Comparison of ENCODE assay signal across 8 mouse cellular contexts in the genomic region with DNA sequence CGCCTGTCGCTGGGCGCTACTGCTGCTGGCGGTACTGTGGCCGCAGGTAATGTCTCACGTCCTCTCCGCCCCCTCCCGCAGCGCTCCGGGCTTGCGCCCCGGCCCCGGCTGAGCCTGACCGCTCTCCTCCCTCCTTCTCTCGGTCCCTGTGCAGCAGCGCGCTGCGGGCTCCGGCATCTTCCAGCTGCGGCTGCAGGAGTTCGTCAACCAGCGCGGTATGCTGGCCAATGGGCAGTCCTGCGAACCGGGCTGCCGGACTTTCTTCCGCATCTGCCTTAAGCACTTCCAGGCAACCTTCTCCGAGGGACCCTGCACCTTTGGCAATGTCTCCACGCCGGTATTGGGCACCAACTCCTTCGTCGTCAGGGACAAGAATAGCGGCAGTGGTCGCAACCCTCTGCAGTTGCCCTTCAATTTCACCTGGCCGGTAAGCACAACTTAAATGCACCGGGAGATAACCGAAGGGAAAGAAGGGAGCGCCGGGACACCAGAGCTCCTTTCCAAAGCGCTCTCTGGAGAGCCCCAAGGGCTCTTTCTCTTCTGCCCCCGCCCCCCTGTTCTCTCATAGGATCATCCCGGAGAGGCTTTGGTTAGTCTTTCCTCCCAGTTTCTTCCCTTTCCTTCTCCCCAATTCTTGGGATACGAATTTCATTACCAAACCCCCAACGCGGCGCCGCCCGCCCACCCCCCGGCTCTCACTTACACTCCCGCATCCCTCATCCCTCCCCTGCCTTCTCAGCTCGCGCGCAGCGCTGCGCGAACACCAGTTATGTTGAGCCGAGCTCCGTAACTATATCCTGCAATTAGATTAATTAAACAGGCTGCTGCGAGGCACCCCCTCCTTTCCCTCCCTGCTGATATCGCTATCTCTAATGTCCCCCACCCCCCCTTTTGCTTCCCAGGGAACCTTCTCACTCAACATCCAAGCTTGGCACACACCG. TPM values are rescaled to one million over a fixed set of nuclear protein-coding genes. Genes with fewer than 3 reads are reported as not detected.
DNase-seq lines count a peak whose midpoint lies in the region; ATAC-seq and TF ChIP-seq lines count a peak whose summit lies in the region.

No protein-coding gene starts in this region.

- DNase-seq in lung, embryonic 14.5 days: peak; percentile 56
- no peak for DNase-seq in lung, postnatal 10 days
- DNase-seq in heart, postnatal 4 days: peak; percentile 39
- DNase-seq in liver, embryonic 14.5 days (ENCODE audit: low read depth in 3 of 3, low spot score in 3 of 3): no peak
- peak; percentile 33 for DNase-seq in yolk sac, embryonic 10.5 days (ENCODE audit: low spot score)
- no peak for DNase-seq in natural killer cell, adult 2 months (ENCODE audit: low spot score in 2 of 2)
- no peak for DNase-seq in right cerebral cortex, postnatal 14 days

- no peak for TF ChIP-seq EP300 in liver, embryonic 14.5 days (IDR thresholded peaks at IDR 0.05; ENCODE audit: low read depth)

- TF ChIP-seq POLR2A in cortical plate, adult 2 months (IDR thresholded peaks at IDR 0.05; ENCODE audit: extremely low read depth, insufficient read depth, low read length): no peak

- H3K4me2 ChIP-seq in lung, embryonic 14.5 days: peak overlapping the region; percentile 92
- peak overlapping the region; percentile 58 for H3K4me2 ChIP-seq in liver, embryonic 14.5 days (ENCODE audit: low read depth)

- H3K4me1 ChIP-seq in lung, embryonic 14.5 days (ENCODE audit: insufficient read depth): peaks cover 29% of the 10 kb centered on the region
- no peaks in the 10 kb centered on the region for H3K4me1 ChIP-seq in cortical plate, adult 2 months (ENCODE audit: control insufficient read depth, insufficient read depth, low read length)
- peaks cover 10 to 15% of the 10 kb centered on the region in 2 experiments for H3K4me1 ChIP-seq in liver, embryonic 14.5 days (replicated peaks; ENCODE audit: control insufficient read depth in 2 of 2, insufficient read depth in 2 of 2, low read length in 1 of 2)

- H3K9me3 ChIP-seq in lung, embryonic 14.5 days (ENCODE audit: low read depth, low read length): no peaks in the 10 kb centered on the region
- no peaks in the 10 kb centered on the region for H3K9me3 ChIP-seq in liver, embryonic 14.5 days (ENCODE audit: control insufficient read depth, low read length)

- H3K27ac ChIP-seq in lung, embryonic 14.5 days (ENCODE audit: low read depth): peak overlapping the region; percentile 63; the same call in 1 of the 2 replicates
- no peak overlapping the region for H3K27ac ChIP-seq in cortical plate, adult 2 months (ENCODE audit: insufficient read depth, low read length)
- no peak overlapping the region for H3K27ac ChIP-seq in liver, embryonic 14.5 days

- under 1% methylated on average over 61 of the region's 61 CpGs for WGBS in lung, embryonic 14.5 days
- WGBS in liver, embryonic 14.5 days (ENCODE audit: insufficient replicate concordance): 1% methylated on average over 61 of the region's 61 CpGs

- peak overlapping the region; percentile 57 for H3K4me3 ChIP-seq in lung, embryonic 14.5 days (ENCODE audit: low read depth, low read length)
- peak overlapping the region; percentile 59 for H3K4me3 ChIP-seq in cortical plate, adult 2 months (ENCODE audit: insufficient read depth, low read length)
- peak overlapping the region; percentile 25 to 47 for H3K4me3 ChIP-seq in liver, embryonic 14.5 days (ENCODE audit: insufficient read depth in 1 of 2, low read depth in 2 of 2, low read length in 2 of 2)

- H3K27me3 ChIP-seq in lung, embryonic 14.5 days (ENCODE audit: insufficient read depth, low read length): peaks cover 81% of the 10 kb centered on the region
- H3K27me3 ChIP-seq in liver, embryonic 14.5 days (ENCODE audit: control insufficient read depth, insufficient read depth, low read length): peaks cover 85% of the 10 kb centered on the region

- peak; percentile 13; the same call in 1 of the 2 replicates for ATAC-seq in lung, embryonic 14.5 days (ENCODE audit: insufficient read depth)
- no peak for ATAC-seq in liver, embryonic 14.5 days (ENCODE audit: insufficient read depth)

- H3K9ac ChIP-seq in lung, embryonic 14.5 days: peak overlapping the region; percentile 45
- no peak overlapping the region for H3K9ac ChIP-seq in liver, embryonic 14.5 days (replicated peaks)

- H3K36me3 ChIP-seq in lung, embryonic 14.5 days (ENCODE audit: insufficient read depth): peaks cover 9% of the 10 kb centered on the region
- H3K36me3 ChIP-seq in liver, embryonic 14.5 days (replicated peaks; ENCODE audit: control insufficient read depth, insufficient read depth, low read depth): no peaks in the 10 kb centered on the region

- no peak for TF ChIP-seq CTCF in lung, embryonic 14.5 days (IDR thresholded peaks at IDR 0.05; ENCODE audit: low read depth)
- no peak for TF ChIP-seq CTCF in cortical plate, adult 2 months (IDR thresholded peaks at IDR 0.05; ENCODE audit: extremely low read depth, insufficient read depth, low read length)
- no peak for TF ChIP-seq CTCF in liver, embryonic 14.5 days (IDR thresholded peaks at IDR 0.05; ENCODE audit: low read depth)

RNA-seq across cellular contexts. Expression of a gene that starts 0.8 kb away (rescaled TPM):
- polyA plus RNA-seq in lung, embryonic 14.5 days (2014; fragmentation: Nextera tagmentation; extraction: Ambion mirVana): 8.1 and 10.0 TPM in 2 replicates
- 2.9 and 3.3 TPM in 2 replicates for polyA plus RNA-seq in cortical plate, adult 2 months (2012; rRNA removed)
- 10 to 100 TPM; 19.7 to 20.8 TPM for total RNA-seq in heart, postnatal 4 days (2021)
- polyA plus RNA-seq in liver, embryonic 14.5 days (2012; rRNA removed): 1.3 and 1.4 TPM in 2 replicates
- 0.83 and 0.86 TPM in 2 replicates for polyA plus RNA-seq in liver, embryonic 14.5 days (2014; fragmentation: Nextera tagmentation; extraction: Ambion mirVana)

RNA-seq across cellular contexts. Expression of a gene that starts 24.6 kb away (rescaled TPM):
- polyA plus RNA-seq in lung, embryonic 14.5 days (2014; fragmentation: Nextera tagmentation; extraction: Ambion mirVana): 0.64 and 0.70 TPM in 2 replicates
- 7.9 and 8.3 TPM in 2 replicates for polyA plus RNA-seq in cortical plate, adult 2 months (2012; rRNA removed)
- total RNA-seq in heart, postnatal 4 days (2021): under 1 TPM; 0.43 to 0.81 TPM
- polyA plus RNA-seq in liver, embryonic 14.5 days (2012; rRNA removed): 0.56 and 1.2 TPM in 2 replicates
- 0.29 and 1.7 TPM in 2 replicates for polyA plus RNA-seq in liver, embryonic 14.5 days (2014; fragmentation: Nextera tagmentation; extraction: Ambion mirVana)

RNA-seq across cellular contexts. Expression of a gene that starts 37.9 kb away (rescaled TPM):
- 15.9 and 17.5 TPM in 2 replicates for polyA plus RNA-seq in lung, embryonic 14.5 days (2014; fragmentation: Nextera tagmentation; extraction: Ambion mirVana)
- 32.2 and 33.0 TPM in 2 replicates for polyA plus RNA-seq in cortical plate, adult 2 months (2012; rRNA removed)
- 10 to 100 TPM; 13.9 to 14.0 TPM for total RNA-seq in heart, postnatal 4 days (2021)
- 3.2 and 3.4 TPM in 2 replicates for polyA plus RNA-seq in liver, embryonic 14.5 days (2012; rRNA removed)
- 3.2 and 3.5 TPM in 2 replicates for polyA plus RNA-seq in liver, embryonic 14.5 days (2014; fragmentation: Nextera tagmentation; extraction: Ambion mirVana)

RNA-seq across cellular contexts. Expression of a gene that starts 55.4 kb away (rescaled TPM):
- polyA plus RNA-seq in lung, embryonic 14.5 days (2014; fragmentation: Nextera tagmentation; extraction: Ambion mirVana): 0.11 and 0.24 TPM in 2 replicates
- 8.3 and 8.6 TPM in 2 replicates for polyA plus RNA-seq in cortical plate, adult 2 months (2012; rRNA removed)
- total RNA-seq in heart, postnatal 4 days (2021): not detected
- 0.02 TPM in 1 of 2 replicates, not detected in the other for polyA plus RNA-seq in liver, embryonic 14.5 days (2012; rRNA removed)
- not detected in 2 replicates for polyA plus RNA-seq in liver, embryonic 14.5 days (2014; fragmentation: Nextera tagmentation; extraction: Ambion mirVana)

Comparison
In these comparisons a context has a peak if more than half of its experiments do, and no peak if none do; other contexts are left out.
1. DNase-seq: peak in lung, embryonic 14.5 days (single experiment), heart, postnatal 4 days (single experiment) and yolk sac, embryonic 10.5 days (single experiment); none in lung, postnatal 10 days (single experiment), liver, embryonic 14.5 days (0 of 3), natural killer cell, adult 2 months (0 of 2) and right cerebral cortex, postnatal 14 days (single experiment).
2. Peak in every context shown above with its lines, with median percentiles within 50 percentile points of each other: H3K4me3 ChIP-seq.